Mouse (Mus musculus): ENCODE measurements around the gene Zfp804a. TPM values are rescaled to one million over a fixed set of nuclear protein-coding genes. Genes with fewer than 3 reads are reported as not detected.

The Zfp804a gene
- polyA plus RNA-seq, 1 experiment from 2014 or later = 0.57 TPM

DNA sequence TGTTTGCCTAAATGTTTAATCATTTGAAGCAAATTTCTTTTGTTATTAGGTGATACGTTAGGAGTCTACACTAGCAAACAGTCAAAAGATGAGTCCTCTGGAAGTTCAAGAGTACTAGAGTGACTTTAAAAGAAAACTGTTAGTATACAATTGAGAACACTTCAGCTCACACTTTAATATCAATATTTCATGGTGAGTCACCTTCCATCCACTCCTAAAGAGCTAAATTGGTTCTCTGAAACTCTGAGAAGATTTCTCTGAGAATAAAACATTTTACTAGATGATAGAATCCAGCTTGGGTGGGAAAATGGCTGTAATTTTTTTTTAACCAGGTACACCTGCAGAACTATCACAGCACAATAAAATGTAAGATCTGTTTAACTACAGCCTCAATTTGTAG is 157.6 kb downstream of the Zfp804a start:
- ATAC-seq (replicated peaks; ENCODE audit: insufficient number of reproducible peaks, low FRiP score, low TSS enrichment) = no peak
- Histone ChIP-seq H3K9me3 (replicated peaks; ENCODE audit: control insufficient read depth, low read length) (no peaks in the 10 kb centered on the region), H3K27me3 (ENCODE audit: control insufficient read depth, insufficient read depth, low read length) (no peaks in the 10 kb centered on the region), H3K4me1 (ENCODE audit: control insufficient read depth, insufficient read depth, low read length) (no peaks in the 10 kb centered on the region), H3K27ac (ENCODE audit: low read depth, low read length) (no peak overlapping the region), H3K9ac (ENCODE audit: low read depth, low read length) (no peak overlapping the region), H3K36me3 (ENCODE audit: control insufficient read depth, insufficient read depth, low read length) (no peaks in the 10 kb centered on the region), H3K4me3 (ENCODE audit: low read depth, low read length) (no peak overlapping the region), H3K4me2 (no peak overlapping the region)
- 96% methylated on average over 1 of the region's 1 CpGs for WGBS (ENCODE audit: insufficient replicate concordance)

DNA sequence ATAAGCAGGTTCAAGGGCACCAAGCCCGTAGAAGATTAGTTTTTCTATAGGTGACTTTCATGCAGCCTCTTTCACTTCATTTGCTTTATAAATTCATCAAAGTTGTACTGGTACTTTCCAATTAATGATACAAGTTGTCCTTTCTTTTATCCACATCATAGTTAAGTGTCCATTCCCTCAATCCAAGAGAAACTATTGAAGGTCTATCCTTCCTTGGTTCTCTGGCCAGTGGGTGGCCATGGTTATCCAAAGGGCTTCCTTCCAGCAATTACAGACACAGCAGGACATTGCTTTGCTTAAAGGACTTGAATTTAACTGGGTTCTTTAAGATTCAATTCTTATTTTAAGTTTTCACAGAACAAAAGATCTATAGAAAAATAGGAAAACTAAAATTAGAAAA is 158.9 kb downstream of the Zfp804a start:
- H3K27me3 ChIP-seq (ENCODE audit: control insufficient read depth, insufficient read depth, low read length) = no peaks in the 10 kb centered on the region
- H3K36me3 ChIP-seq (ENCODE audit: control insufficient read depth, insufficient read depth, low read length) = no peaks in the 10 kb centered on the region
- no peak overlapping the region for H3K9ac ChIP-seq (ENCODE audit: low read depth, low read length)
- H3K9me3 ChIP-seq (replicated peaks; ENCODE audit: control insufficient read depth, low read length) = no peaks in the 10 kb centered on the region
- WGBS (ENCODE audit: insufficient replicate concordance) = 78% methylated on average over 1 of the region's 1 CpGs
- H3K4me2 ChIP-seq = no peak overlapping the region
- no peak overlapping the region for H3K4me3 ChIP-seq (ENCODE audit: low read depth, low read length)
- no peak overlapping the region for H3K27ac ChIP-seq (ENCODE audit: low read depth, low read length)
- no peaks in the 10 kb centered on the region for H3K4me1 ChIP-seq (ENCODE audit: control insufficient read depth, insufficient read depth, low read length)
- ATAC-seq (replicated peaks; ENCODE audit: insufficient number of reproducible peaks, low FRiP score, low TSS enrichment) = no peak

DNA sequence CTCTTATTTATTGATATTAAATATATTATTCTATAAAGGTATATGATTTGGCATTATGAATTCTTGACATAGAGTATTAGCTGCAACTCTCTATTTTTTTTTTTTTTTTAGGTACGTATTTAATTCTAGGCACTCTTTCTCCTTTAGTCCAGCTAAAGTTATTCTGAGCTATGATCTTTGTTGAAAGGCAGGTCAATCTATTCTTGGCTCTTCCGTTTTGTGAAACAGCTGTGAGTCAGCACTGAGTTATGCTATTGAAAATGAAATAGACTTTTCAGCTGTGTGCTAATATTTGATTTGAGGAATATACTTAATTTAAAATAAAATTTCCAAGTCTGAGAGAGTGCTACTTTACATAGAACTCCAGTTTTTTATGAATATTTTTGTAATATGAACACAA is 164.9 kb downstream of the Zfp804a start:
- Histone ChIP-seq H3K4me1 (ENCODE audit: control insufficient read depth, insufficient read depth, low read length) (no peaks in the 10 kb centered on the region), H3K9ac (ENCODE audit: low read depth, low read length) (no peak overlapping the region), H3K4me3 (ENCODE audit: low read depth, low read length) (no peak overlapping the region), H3K36me3 (ENCODE audit: control insufficient read depth, insufficient read depth, low read length) (no peaks in the 10 kb centered on the region), H3K9me3 (replicated peaks; ENCODE audit: control insufficient read depth, low read length) (no peaks in the 10 kb centered on the region), H3K4me2 (no peak overlapping the region), H3K27ac (ENCODE audit: low read depth, low read length) (no peak overlapping the region), H3K27me3 (ENCODE audit: control insufficient read depth, insufficient read depth, low read length) (no peaks in the 10 kb centered on the region)
- no peak for ATAC-seq (replicated peaks; ENCODE audit: insufficient number of reproducible peaks, low FRiP score, low TSS enrichment)
- 34% methylated on average over 2 of the region's 2 CpGs for WGBS (ENCODE audit: insufficient replicate concordance)

DNA sequence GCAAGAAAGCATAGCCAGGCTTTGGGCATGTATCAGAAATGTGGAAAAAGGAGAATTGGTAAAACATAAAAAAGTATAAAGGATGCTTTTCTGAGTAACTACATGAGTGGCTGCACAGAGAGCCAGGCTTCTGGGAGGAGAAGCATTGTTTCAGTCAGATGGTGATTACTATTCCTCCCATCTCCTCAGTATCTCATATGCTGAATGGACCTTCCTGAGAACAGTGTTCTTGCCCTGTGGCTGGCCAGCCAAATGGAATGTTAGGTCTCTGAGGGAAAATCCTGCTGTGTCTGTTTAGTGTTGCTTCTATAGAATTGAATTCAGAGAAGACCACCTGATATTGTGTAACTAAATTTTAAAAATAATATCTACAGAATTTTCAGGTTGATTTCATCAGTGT is 193.0 kb downstream of the Zfp804a start:
- no peaks in the 10 kb centered on the region for H3K4me1 ChIP-seq (ENCODE audit: control insufficient read depth, insufficient read depth, low read length)
- no peaks in the 10 kb centered on the region for H3K36me3 ChIP-seq (ENCODE audit: control insufficient read depth, insufficient read depth, low read length)
- no peak overlapping the region for H3K27ac ChIP-seq (ENCODE audit: low read depth, low read length)
- no peak for ATAC-seq (replicated peaks; ENCODE audit: insufficient number of reproducible peaks, low FRiP score, low TSS enrichment)
- no peaks in the 10 kb centered on the region for H3K27me3 ChIP-seq (ENCODE audit: control insufficient read depth, insufficient read depth, low read length)
- H3K4me3 ChIP-seq (ENCODE audit: low read depth, low read length) = no peak overlapping the region
- no peaks in the 10 kb centered on the region for H3K9me3 ChIP-seq (replicated peaks; ENCODE audit: control insufficient read depth, low read length)
- H3K9ac ChIP-seq (ENCODE audit: low read depth, low read length) = no peak overlapping the region
- H3K4me2 ChIP-seq = no peak overlapping the region

DNA sequence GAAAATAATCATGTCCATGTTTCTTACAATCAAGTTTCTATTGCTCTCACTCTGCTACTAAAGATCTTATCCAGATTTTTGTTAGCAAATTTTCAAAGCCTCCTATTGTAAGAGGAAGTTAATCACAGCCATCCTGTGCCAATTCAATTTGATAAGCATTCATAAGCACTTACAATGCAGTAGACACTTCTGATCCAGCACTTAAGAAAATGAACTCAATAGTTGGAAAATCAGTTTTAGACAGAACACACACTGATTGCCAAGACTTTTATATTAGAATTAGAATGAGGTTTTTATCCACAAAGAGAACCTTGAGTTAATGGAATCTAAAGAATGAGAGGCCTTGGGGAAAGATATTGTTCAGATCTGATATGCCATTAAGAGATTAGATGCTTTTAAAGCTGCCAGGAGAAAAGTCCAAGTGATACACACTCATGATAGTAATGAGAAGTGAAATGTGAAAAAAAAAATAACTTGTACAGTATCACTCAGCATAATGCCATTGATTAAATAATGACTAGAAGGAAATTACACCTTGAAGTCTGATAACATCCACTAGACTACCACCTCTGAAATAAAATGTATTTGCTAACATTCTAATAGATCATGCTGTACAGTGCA is 194.0 kb downstream of the Zfp804a start:
- no peak for ATAC-seq (replicated peaks; ENCODE audit: insufficient number of reproducible peaks, low FRiP score, low TSS enrichment)
- Histone ChIP-seq H3K27ac (ENCODE audit: low read depth, low read length) (no peak overlapping the region), H3K4me2 (no peak overlapping the region), H3K4me3 (ENCODE audit: low read depth, low read length) (no peak overlapping the region), H3K9me3 (replicated peaks; ENCODE audit: control insufficient read depth, low read length) (no peaks in the 10 kb centered on the region), H3K27me3 (ENCODE audit: control insufficient read depth, insufficient read depth, low read length) (no peaks in the 10 kb centered on the region), H3K36me3 (ENCODE audit: control insufficient read depth, insufficient read depth, low read length) (no peaks in the 10 kb centered on the region), H3K4me1 (ENCODE audit: control insufficient read depth, insufficient read depth, low read length) (no peaks in the 10 kb centered on the region), H3K9ac (ENCODE audit: low read depth, low read length) (no peak overlapping the region)

DNA sequence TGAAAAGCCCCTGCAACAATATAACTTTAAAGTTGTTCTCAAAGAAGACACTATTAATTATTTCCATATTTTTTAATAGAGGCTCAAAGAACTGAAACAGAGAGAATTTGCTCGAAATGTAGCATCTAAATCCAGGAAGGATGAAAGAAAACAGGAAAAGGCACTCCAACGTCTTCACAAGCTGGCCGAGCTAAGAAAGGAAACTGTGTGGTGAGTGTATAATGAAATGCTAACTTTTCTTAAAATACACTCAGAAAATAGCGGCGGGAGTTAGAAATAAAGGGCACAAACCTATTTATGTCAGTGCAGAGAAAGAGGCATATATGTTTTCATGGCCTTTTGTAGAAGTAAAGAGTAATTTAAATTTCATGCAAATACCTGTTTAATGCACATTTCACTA is 200.4 kb downstream of the Zfp804a start:
- no peak overlapping the region for H3K9ac ChIP-seq (ENCODE audit: low read depth, low read length)
- no peaks in the 10 kb centered on the region for H3K9me3 ChIP-seq (replicated peaks; ENCODE audit: control insufficient read depth, low read length)
- WGBS (ENCODE audit: insufficient replicate concordance) = 68% methylated on average over 5 of the region's 5 CpGs
- H3K27ac ChIP-seq (ENCODE audit: low read depth, low read length) = no peak overlapping the region
- no peak for ATAC-seq (replicated peaks; ENCODE audit: insufficient number of reproducible peaks, low FRiP score, low TSS enrichment)
- no peaks in the 10 kb centered on the region for H3K36me3 ChIP-seq (ENCODE audit: control insufficient read depth, insufficient read depth, low read length)
- no peaks in the 10 kb centered on the region for H3K4me1 ChIP-seq (ENCODE audit: control insufficient read depth, insufficient read depth, low read length)
- H3K27me3 ChIP-seq (ENCODE audit: control insufficient read depth, insufficient read depth, low read length) = no peaks in the 10 kb centered on the region
- no peak overlapping the region for H3K4me3 ChIP-seq (ENCODE audit: low read depth, low read length)
- H3K4me2 ChIP-seq = no peak overlapping the region

DNA sequence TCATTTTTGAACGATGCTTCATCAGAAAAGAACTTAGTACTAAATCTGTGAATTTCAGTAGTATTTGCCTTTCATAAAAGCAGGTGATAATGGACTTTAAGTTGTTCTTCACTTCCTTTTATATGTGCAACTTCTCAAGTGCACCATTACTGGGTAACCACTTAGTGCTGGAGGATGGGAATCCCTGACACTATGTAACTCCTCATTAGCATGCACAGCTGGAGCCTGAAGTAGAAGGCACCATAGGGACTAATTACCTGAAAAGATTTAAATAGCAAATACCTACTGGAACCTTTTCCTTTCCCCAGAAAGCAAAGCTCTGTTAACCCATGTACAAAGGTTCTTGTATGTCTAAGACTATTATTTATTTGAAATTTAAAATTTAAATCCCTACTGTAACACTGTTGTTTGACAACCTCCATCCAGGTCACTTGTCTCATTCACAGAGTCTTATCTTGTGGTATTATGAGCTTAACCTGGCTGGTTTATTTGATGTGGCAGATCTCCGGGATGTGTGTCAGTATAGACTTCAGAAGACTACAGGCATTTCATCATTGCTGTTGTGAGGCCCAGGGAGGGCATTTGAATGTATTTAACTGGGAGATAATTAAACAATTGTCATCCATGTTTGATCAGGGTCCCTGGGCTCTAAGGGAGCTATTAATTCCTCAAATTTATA is 229.7 kb downstream of the Zfp804a start:
- Histone ChIP-seq H3K4me2 (no peak overlapping the region), H3K9me3 (replicated peaks; ENCODE audit: control insufficient read depth, low read length) (no peaks in the 10 kb centered on the region), H3K4me1 (ENCODE audit: control insufficient read depth, insufficient read depth, low read length) (no peaks in the 10 kb centered on the region), H3K27me3 (ENCODE audit: control insufficient read depth, insufficient read depth, low read length) (no peaks in the 10 kb centered on the region), H3K27ac (ENCODE audit: low read depth, low read length) (no peak overlapping the region), H3K4me3 (ENCODE audit: low read depth, low read length) (no peak overlapping the region), H3K9ac (ENCODE audit: low read depth, low read length) (no peak overlapping the region), H3K36me3 (ENCODE audit: control insufficient read depth, insufficient read depth, low read length) (no peaks in the 10 kb centered on the region)
- WGBS (ENCODE audit: insufficient replicate concordance) = 64% methylated on average over 2 of the region's 2 CpGs
- no peak for ATAC-seq (replicated peaks; ENCODE audit: insufficient number of reproducible peaks, low FRiP score, low TSS enrichment)

DNA sequence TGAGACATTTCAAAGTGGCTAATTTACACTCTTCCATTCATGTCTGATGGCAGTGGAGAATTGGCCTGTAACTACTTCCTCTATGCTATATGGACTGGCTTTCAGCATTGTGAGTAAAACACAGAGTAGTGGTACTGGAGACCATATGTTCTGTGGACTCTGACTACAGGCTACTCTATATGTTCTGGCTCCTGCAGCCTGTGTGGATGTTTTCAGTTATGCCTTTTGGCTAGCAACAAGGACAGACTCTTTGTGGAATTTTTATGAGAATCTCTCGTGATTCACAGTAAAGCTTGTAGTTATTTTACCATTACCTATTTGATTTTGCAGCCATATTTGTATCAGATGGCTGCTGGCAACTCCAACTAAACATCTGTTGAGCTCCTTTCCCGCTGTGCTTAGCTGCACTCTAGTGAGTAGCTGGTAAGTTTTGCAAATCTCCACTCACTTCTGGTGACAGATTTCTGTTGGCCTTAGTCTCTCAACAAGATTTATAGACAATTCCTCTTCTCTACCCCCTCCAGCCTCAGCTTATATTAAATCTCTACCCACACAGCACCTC is 242.0 kb downstream of the Zfp804a start:
- no peaks in the 10 kb centered on the region for H3K27me3 ChIP-seq (ENCODE audit: control insufficient read depth, insufficient read depth, low read length)
- H3K9me3 ChIP-seq (replicated peaks; ENCODE audit: control insufficient read depth, low read length) = no peaks in the 10 kb centered on the region
- 58% methylated on average over 2 of the region's 2 CpGs for WGBS (ENCODE audit: insufficient replicate concordance)
- no peak overlapping the region for H3K9ac ChIP-seq (ENCODE audit: low read depth, low read length)
- H3K4me3 ChIP-seq (ENCODE audit: low read depth, low read length) = no peak overlapping the region
- H3K36me3 ChIP-seq (ENCODE audit: control insufficient read depth, insufficient read depth, low read length) = no peaks in the 10 kb centered on the region
- no peak overlapping the region for H3K27ac ChIP-seq (ENCODE audit: low read depth, low read length)
- H3K4me2 ChIP-seq = no peak overlapping the region
- ATAC-seq (replicated peaks; ENCODE audit: insufficient number of reproducible peaks, low FRiP score, low TSS enrichment) = no peak
- H3K4me1 ChIP-seq (ENCODE audit: control insufficient read depth, insufficient read depth, low read length) = no peaks in the 10 kb centered on the region
